ENCODE assay signal across 25 mouse cellular contexts in the genomic region with DNA sequence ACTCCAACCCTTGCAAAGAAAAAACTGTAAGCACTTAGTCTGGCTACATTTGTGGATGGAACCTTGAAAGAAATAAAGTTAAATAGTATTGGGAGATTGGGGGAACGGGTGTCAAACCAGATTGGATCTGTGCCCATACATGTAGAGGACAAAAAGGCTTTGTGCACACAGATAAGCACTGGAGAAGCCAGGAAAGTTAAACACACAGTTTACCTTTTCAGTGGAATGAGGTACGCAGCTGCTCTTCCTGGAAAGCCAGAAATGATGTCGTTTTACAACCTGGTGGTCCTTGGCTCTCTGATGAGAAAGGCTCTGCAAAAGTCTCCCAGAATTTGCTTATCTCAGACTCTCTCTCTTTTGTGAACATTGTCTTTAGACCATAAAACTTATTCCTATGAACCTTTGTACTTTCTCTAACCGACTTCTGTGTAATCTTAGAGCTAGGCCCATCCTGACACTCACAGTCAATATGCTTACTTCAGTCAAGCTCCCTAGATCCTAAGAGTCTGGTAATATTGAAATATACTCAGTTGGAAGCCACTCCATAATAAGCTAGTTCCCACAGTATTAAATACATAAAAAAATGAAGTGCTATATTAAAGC. TPM values are rescaled to one million over a fixed set of nuclear protein-coding genes. Genes with fewer than 3 reads are reported as not detected.
A peak's percentile ranks its signal among the peaks of the same experiment; 100 is the strongest.
DNase-seq lines count a peak whose midpoint lies in the region; ATAC-seq and TF ChIP-seq lines count a peak whose summit lies in the region.
"Had no signal": no experiment of that assay in that cellular context is flagged by ENCODE, and none has a peak within 500 bp of the region (broad histone marks: within the 10 kb centered on the region; RNA-seq: fewer than 3 reads in every experiment).

No protein-coding gene starts in this region.

- H3K4me1 ChIP-seq in MEL (ENCODE audit: control insufficient read depth in 1 of 2, insufficient read depth in 2 of 2, low read length in 2 of 2) = peaks cover 4 to 13% of the 10 kb centered on the region in 2 experiments; a peak in 3 of 4 replicates
- no peaks in the 10 kb centered on the region for H3K4me1 ChIP-seq in intestine, embryonic 15.5 days (replicated peaks)
- H3K4me1 ChIP-seq in intestine, postnatal 0 days (replicated peaks; ENCODE audit: control insufficient read depth, insufficient read depth, low read length) = 0 out of 2 replicates have a peak, but pooled peaks cover 4% of the 10 kb centered on the region
- H3K4me1 ChIP-seq: embryonic facial prominence, embryonic 13.5 days; embryonic facial prominence, embryonic 15.5 days; forebrain, embryonic 13.5 days; forebrain, embryonic 15.5 days had no signal

- no peak overlapping the region for H3K9ac ChIP-seq in MEL (ENCODE audit: control insufficient read depth, low read depth, low read length, poor library complexity, severe bottlenecking)
- H3K9ac ChIP-seq in intestine, embryonic 15.5 days = no peak overlapping the region
- no peak overlapping the region for H3K9ac ChIP-seq in intestine, postnatal 0 days (ENCODE audit: low read depth, low read length)
- H3K9ac ChIP-seq: embryonic facial prominence, embryonic 13.5 days; embryonic facial prominence, embryonic 15.5 days; forebrain, embryonic 13.5 days; forebrain, embryonic 15.5 days; forebrain, postnatal 0 days had no signal

- H3K36me3 ChIP-seq in MEL (ENCODE audit: control insufficient read depth in 1 of 2, insufficient read depth in 2 of 2, low read length in 2 of 2) = peaks cover 0 to 16% of the 10 kb centered on the region in 2 experiments; a peak in 2 of 4 replicates
- H3K36me3 ChIP-seq in intestine, embryonic 15.5 days = no peaks in the 10 kb centered on the region
- H3K36me3 ChIP-seq in intestine, postnatal 0 days (ENCODE audit: control insufficient read depth, insufficient read depth) = no peaks in the 10 kb centered on the region
- H3K36me3 ChIP-seq: embryonic facial prominence, embryonic 13.5 days; embryonic facial prominence, embryonic 15.5 days; forebrain, embryonic 15.5 days; G1E had no signal

- no peaks in the 10 kb centered on the region for H3K27me3 ChIP-seq in MEL (ENCODE audit: control insufficient read depth in 1 of 2, insufficient read depth in 2 of 2, low read length in 2 of 2)
- H3K27me3 ChIP-seq in intestine, embryonic 15.5 days (replicated peaks) = no peaks in the 10 kb centered on the region
- H3K27me3 ChIP-seq in intestine, postnatal 0 days (replicated peaks; ENCODE audit: control insufficient read depth, insufficient read depth, low read length) = no peaks in the 10 kb centered on the region
- H3K27me3 ChIP-seq: CH12.LX; embryonic facial prominence, embryonic 13.5 days; embryonic facial prominence, embryonic 15.5 days; forebrain, embryonic 13.5 days; forebrain, embryonic 15.5 days had no signal

- H3K4me2 ChIP-seq in intestine, embryonic 15.5 days (replicated peaks) = no peak overlapping the region
- no peak overlapping the region for H3K4me2 ChIP-seq in intestine, postnatal 0 days (replicated peaks; ENCODE audit: low read depth)
- H3K4me2 ChIP-seq: embryonic facial prominence, embryonic 13.5 days; embryonic facial prominence, embryonic 15.5 days; forebrain, embryonic 13.5 days; forebrain, embryonic 15.5 days had no signal

- H3K9me3 ChIP-seq in MEL (replicated peaks; ENCODE audit: insufficient read depth, low read length) = no peaks in the 10 kb centered on the region
- no peaks in the 10 kb centered on the region for H3K9me3 ChIP-seq in intestine, embryonic 15.5 days
- H3K9me3 ChIP-seq in intestine, postnatal 0 days (ENCODE audit: control insufficient read depth) = no peaks in the 10 kb centered on the region
- H3K9me3 ChIP-seq: embryonic facial prominence, embryonic 13.5 days; embryonic facial prominence, embryonic 15.5 days; forebrain, embryonic 13.5 days; forebrain, embryonic 15.5 days; G1E had no signal

- intact Hi-C loops in heart, postnatal 14 days (cut with DNase I) = no loop called here

- H3K4me3 ChIP-seq in MEL (ENCODE audit: control insufficient read depth in 1 of 2, insufficient read depth in 1 of 2, low read depth in 2 of 2, low read length in 2 of 2) = no peak overlapping the region
- H3K4me3 ChIP-seq in intestine, embryonic 15.5 days (replicated peaks) = no peak overlapping the region
- H3K4me3 ChIP-seq in intestine, postnatal 0 days (ENCODE audit: low read depth, low read length) = no peak overlapping the region
- H3K4me3 ChIP-seq: embryonic facial prominence, embryonic 13.5 days; embryonic facial prominence, embryonic 15.5 days; forebrain, embryonic 13.5 days; forebrain, embryonic 15.5 days had no signal

- TF ChIP-seq EP300 in MEL (IDR thresholded peaks at IDR 0.05; ENCODE audit: low read depth in 1 of 2, low read length in 2 of 2) = peak; percentile 32 to 38; a peak in 2 of 4 replicates

- ATAC-seq in intestine, embryonic 15.5 days = peak; percentile 75
- peak; percentile 63 for ATAC-seq in intestine, postnatal 0 days
- ATAC-seq in erythroblast, adult 5-6 weeks (replicated peaks; ENCODE audit: low FRiP score, poor library complexity, severe bottlenecking) = no peak
- ATAC-seq: CD4-positive, CD25-positive, alpha-beta regulatory T cell, adult 4 months; forebrain, embryonic 13.5 days; forebrain, embryonic 15.5 days; forebrain, postnatal 0 days had no signal

- TF ChIP-seq CTCF in MEL (IDR thresholded peaks at IDR 0.05 in 2 of 3, conservative IDR thresholded peaks at IDR 0.05 in 1 of 3; ENCODE audit: control insufficient read depth in 1 of 3, insufficient read depth in 1 of 3, low read depth in 2 of 3, low read length in 3 of 3, poor library complexity in 1 of 3, severe bottlenecking in 1 of 3) = no peak
- TF ChIP-seq CTCF in intestine, postnatal 0 days (IDR thresholded peaks at IDR 0.05; ENCODE audit: low read depth) = no peak

- H3K79me2 ChIP-seq in MEL (ENCODE audit: control insufficient read depth, insufficient read depth, low read length, poor library complexity) = no peaks in the 10 kb centered on the region

- peak overlapping the region; percentile 37; the same call in 1 of the 2 replicates for H3K27ac ChIP-seq in MEL (ENCODE audit: control insufficient read depth, low read depth, low read length)
- H3K27ac ChIP-seq in intestine, embryonic 15.5 days = no peak overlapping the region
- H3K27ac ChIP-seq in intestine, postnatal 0 days (ENCODE audit: low read depth, low read length) = no peak overlapping the region
- H3K27ac ChIP-seq: embryonic facial prominence, embryonic 13.5 days; embryonic facial prominence, embryonic 15.5 days; forebrain, embryonic 13.5 days; forebrain, embryonic 15.5 days had no signal

- TF ChIP-seq POLR2A in MEL (IDR thresholded peaks at IDR 0.05; ENCODE audit: control insufficient read depth in 1 of 2, insufficient read depth in 1 of 2, low read depth in 1 of 2, low read length in 2 of 2, poor library complexity in 1 of 2) = no peak

- 43% methylated on average over 4 of the region's 4 CpGs for WGBS in intestine, embryonic 15.5 days
- WGBS in intestine, postnatal 0 days = 32% methylated on average over 4 of the region's 4 CpGs

- no peak for TF ChIP-seq RAD21 in MEL (IDR thresholded peaks at IDR 0.05; ENCODE audit: low read depth, low read length)

- DNase-seq in MEL (ENCODE audit: low read depth, low spot score) = peak; percentile 56
- DNase-seq in heart, postnatal 14 days = no peak
- DNase-seq in heart, adult 11 months = no peak
- DNase-seq: adrenal gland, adult 2 months; adrenal gland, postnatal 10 days; adrenal gland, postnatal 25 days; B cell, adult 2 months; cerebellum, adult 11 months; cerebellum, adult 18-20 months; cerebellum, adult 8-10 months; cerebellum, adult 9-11 months; cerebellum, postnatal 14 days; cerebellum, postnatal 36 days; embryo, embryonic 11 days; forebrain, postnatal 0 days had no signal

TF ChIP-seq in MEL, 35 proteins besides CTCF, POLR2A, EP300 and RAD21:
- TF ChIP-seq TCF12 (IDR thresholded peaks at IDR 0.05; ENCODE audit: low read depth, low read length) = peak; percentile 50; the same call in 1 of the 2 replicates
- no peak for TF ChIP-seq USF2 (IDR thresholded peaks at IDR 0.05; ENCODE audit: borderline replicate concordance in 1 of 2, insufficient read depth in 1 of 2, low read depth in 1 of 2, low read length in 2 of 2)
- TF ChIP-seq ZNF384 (IDR thresholded peaks at IDR 0.05; ENCODE audit: low read depth, low read length) = no peak
- peak; percentile 42; the same call in 1 of the 2 replicates for TF ChIP-seq ETS1 (IDR thresholded peaks at IDR 0.05; ENCODE audit: low read depth, low read length)
- TF ChIP-seq GATA1 (IDR thresholded peaks at IDR 0.05; ENCODE audit: low read depth, low read length) = peak; percentile 38; the same call in 1 of the 2 replicates
- TF ChIP-seq NRF1 (IDR thresholded peaks at IDR 0.05; ENCODE audit: insufficient read depth, low read depth, low read length, poor library complexity, severe bottlenecking) = no peak
- TF ChIP-seq MXI1 (IDR thresholded peaks at IDR 0.05; ENCODE audit: low read depth, low read length) = no peak
- TF ChIP-seq MYC (IDR thresholded peaks at IDR 0.05; ENCODE audit: low read depth, low read length) = no peak
- TF ChIP-seq SIN3A (IDR thresholded peaks at IDR 0.05; ENCODE audit: low read length) = peak; percentile 29; the same call in 1 of the 2 replicates
- TF ChIP-seq NELFE (IDR thresholded peaks at IDR 0.05; ENCODE audit: low read depth, low read length) = no peak
- no peak for TF ChIP-seq MYB (IDR thresholded peaks at IDR 0.05; ENCODE audit: low read depth, low read length)
- TF ChIP-seq MEF2A (IDR thresholded peaks at IDR 0.05; ENCODE audit: extremely low read depth, insufficient replicate concordance, low read depth, low read length, poor library complexity, severe bottlenecking) = no peak
- no peak for TF ChIP-seq JUND (IDR thresholded peaks at IDR 0.05; ENCODE audit: low read depth, low read length)
- TF ChIP-seq TBP (IDR thresholded peaks at IDR 0.05; ENCODE audit: low read depth, low read length) = no peak

RNA-seq across cellular contexts. Expression of a gene that starts 19.6 kb away (rescaled TPM):
- 7.4 and 10.8 TPM in 2 replicates for total RNA-seq in MEL (2012; rRNA removed)
- 10 to 100 TPM in 1 of 2 experiments, not detected in 1; 60.7 TPM for polyA plus RNA-seq in MEL (2012; ENCODE audit: insufficient read depth in 1 of 2, insufficient read length in 2 of 2, low read depth in 1 of 2, low replicate concordance in 2 of 2, missing spikeins in 1 of 2)
- 1.9 TPM in 2 replicates for polyA plus RNA-seq in intestine, embryonic 15.5 days (2015; fragmentation: Nextera tagmentation; extraction: Ambion mirVana)
- polyA plus RNA-seq in intestine, postnatal 0 days (2015; fragmentation: Nextera tagmentation; extraction: Ambion mirVana) = 1.2 and 1.3 TPM in 2 replicates
- total RNA-seq in heart, postnatal 14 days (2021) = 1 to 10 TPM; 3.3 to 4.5 TPM
- 58.1 and 64.6 TPM in 2 replicates for total RNA-seq in erythroblast, adult 5-6 weeks (2015; ENCODE audit: low replicate concordance)
- total RNA-seq in erythroblast, adult 5-6 weeks (2017; ENCODE audit: low replicate concordance) = 6.7 and 7.9 TPM in 2 replicates
